Mouse (Mus musculus) liver, embryonic 14.5 days (tissue): ENCODE measurements at regions not wholly inside any gene's neighbourhood (a gene's known extent, or its start where the extent isn't known, plus 50 kb on each side); places are given as distances from the start of the nearest gene placed in this dataset.

Source experiments
- ATAC-seq: fragments of 200-750 bp; cut with Nextera tagmentation; 2 replicates; pipeline ENCODE4 v1.8.0; 2017; ENCODE audit warnings: moderate number of reproducible peaks, mild to moderate bottlenecking, moderate library complexity; ENCODE audit not compliant: insufficient read depth
- DNase-seq, 3 experiments: peaks; one replicate each; pipeline ENCODE4 v3.0.0-alpha.2; 2012 to 2013; ENCODE audit warnings: low read depth in 3 of 3, low spot score in 3 of 3
- H3K27ac ChIP-seq: fragments of 300-500 bp; sonication (generic); 2 replicates; pipeline ENCODE4 v1.5.1; 2014; ENCODE audit warnings: moderate library complexity, mild to moderate bottlenecking, control low read depth, inconsistent platforms
- H3K27me3 ChIP-seq: fragments of 300-500 bp; sonication (generic); 2 replicates; pipeline ENCODE4 v1.6.1; 2014; ENCODE audit warnings: mild to moderate bottlenecking, low read length, moderate library complexity; ENCODE audit not compliant: control insufficient read depth, insufficient read depth
- H3K36me3 ChIP-seq: fragments of 300-500 bp; sonication (generic); replicated peaks from 2 replicates; pipeline ENCODE4 v1.6.1; 2014; ENCODE audit warnings: low read depth; ENCODE audit not compliant: control insufficient read depth, insufficient read depth
- H3K4me1 ChIP-seq, 2 experiments: fragments of 200-500 bp in 1 of 2; fragments of 300-500 bp in 1 of 2; sonication (generic) in 1 of 2; replicated peaks; 2 replicates each; pipeline ENCODE4 v1.6.1; 2012 to 2014; ENCODE audit warnings: antibody characterized with exemption in 1 of 2, inconsistent platforms in 1 of 2, low read length in 1 of 2; ENCODE audit not compliant: control insufficient read depth in 2 of 2, insufficient read depth in 2 of 2
- H3K4me2 ChIP-seq: fragments of 300-500 bp; sonication (generic); 2 replicates; pipeline ENCODE4 v1.6.1; 2014; ENCODE audit warnings: low read depth, mild to moderate bottlenecking, control low read depth, moderate library complexity
- H3K4me3 ChIP-seq, 2 experiments: fragments of 200-500 bp in 1 of 2; fragments of 300-500 bp in 1 of 2; sonication (generic) in 1 of 2; 2 replicates each; pipeline ENCODE4 v1.5.1; 2012 to 2014; ENCODE audit warnings: low read depth in 2 of 2, low read length in 2 of 2, mild to moderate bottlenecking in 2 of 2, control low read depth in 1 of 2, inconsistent platforms in 1 of 2, moderate library complexity in 1 of 2; ENCODE audit not compliant: insufficient read depth in 1 of 2
- H3K9ac ChIP-seq: fragments of 300-500 bp; sonication (generic); replicated peaks from 2 replicates; pipeline ENCODE4 v1.6.1; 2014; ENCODE audit warnings: mild to moderate bottlenecking, control low read depth, moderate library complexity
- H3K9me3 ChIP-seq: fragments of 300-500 bp; sonication (generic); 2 replicates; pipeline ENCODE4 v1.6.1; 2016; ENCODE audit warnings: low read length, mixed read lengths; ENCODE audit not compliant: control insufficient read depth
- CTCF ChIP-seq: IDR thresholded peaks from 2 replicates; pipeline ENCODE4 v1.5.1; 2016; ENCODE audit warnings: antibody characterized with exemption, low read depth, control low read depth
- EP300 ChIP-seq: IDR thresholded peaks from 2 replicates; pipeline ENCODE4 v1.6.1; 2016; ENCODE audit warnings: antibody characterized with exemption, low read depth
- WGBS: fragments of 180-500 bp; shearing (Covaris S2); extraction: QIAGEN DNeasy Blood & Tissue Kit; methylation state at CpG from one replicate; pipeline ENCODE4 v1.1.7; 2014; ENCODE audit not compliant: insufficient replicate concordance; 5-methylcytosine and 5-hydroxymethylcytosine counted together

DNA sequence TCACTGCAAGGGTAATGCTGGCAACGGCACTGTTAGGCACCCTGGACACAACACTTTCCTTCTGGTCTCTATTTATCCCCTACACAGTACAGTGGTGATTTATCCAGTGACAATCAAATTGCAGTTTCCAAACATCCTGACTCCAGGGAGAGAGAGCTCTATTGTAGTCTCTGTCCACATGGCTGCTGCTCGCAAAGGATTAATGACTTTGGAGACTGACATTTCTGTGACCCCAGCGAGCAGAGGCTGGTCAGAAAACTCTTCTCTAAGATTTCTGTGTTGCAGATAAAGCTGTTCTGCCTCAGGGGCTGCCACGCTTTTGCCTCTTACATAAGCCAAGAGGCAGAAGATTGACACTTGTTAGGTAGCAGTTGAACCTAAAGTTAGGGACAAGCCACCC is 83.6 kb upstream of the Nck2 start:
- Histone ChIP-seq H3K4me3 (no peak overlapping the region), H3K9me3 (no peaks in the 10 kb centered on the region), H3K4me1 (peaks cover 0 to 3% of the 10 kb centered on the region in 2 experiments; a peak in 1 of 4 replicates), H3K4me2 (no peak overlapping the region), H3K27me3 (no peaks in the 10 kb centered on the region), H3K9ac (no peak overlapping the region), H3K36me3 (no peaks in the 10 kb centered on the region), H3K27ac (no peak overlapping the region)
- 28% methylated on average over 4 of the region's 4 CpGs for WGBS
- TF ChIP-seq EP300: no peak
- no peak for TF ChIP-seq CTCF
- DNase-seq (no peak), ATAC-seq (no peak)

DNA sequence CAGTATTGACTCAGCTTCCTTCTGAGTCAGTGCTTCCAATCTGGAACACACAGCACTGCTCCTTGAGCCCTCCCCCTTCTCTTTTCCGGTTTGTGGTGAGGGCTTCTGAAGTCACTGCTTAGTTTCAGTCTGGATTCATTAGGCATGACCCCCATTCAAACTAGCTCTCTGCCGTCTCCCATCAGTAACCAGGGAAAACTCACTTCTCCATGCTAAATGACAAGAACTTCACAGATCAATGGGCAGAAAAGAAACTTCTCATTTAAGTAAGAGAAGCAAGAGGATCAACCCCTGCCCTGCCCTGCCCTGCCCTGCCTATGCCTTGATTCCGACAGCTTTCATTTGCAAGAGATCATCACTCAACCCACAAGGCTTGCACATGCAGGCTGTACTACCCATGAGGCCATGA is 82.9 kb upstream of the Nck2 start:
- no peaks in the 10 kb centered on the region for H3K36me3 ChIP-seq
- H3K9me3 ChIP-seq: no peaks in the 10 kb centered on the region
- no peak overlapping the region for H3K4me2 ChIP-seq
- DNase-seq: no peak
- H3K27me3 ChIP-seq: no peaks in the 10 kb centered on the region
- no peak overlapping the region for H3K4me3 ChIP-seq
- TF ChIP-seq CTCF (no peak), EP300 (no peak)
- peaks cover 0 to 3% of the 10 kb centered on the region in 2 experiments; a peak in 1 of 4 replicates for H3K4me1 ChIP-seq
- no peak for ATAC-seq
- no peak overlapping the region for H3K9ac ChIP-seq
- 17% methylated on average over 3 of the region's 3 CpGs for WGBS
- H3K27ac ChIP-seq: no peak overlapping the region

DNA sequence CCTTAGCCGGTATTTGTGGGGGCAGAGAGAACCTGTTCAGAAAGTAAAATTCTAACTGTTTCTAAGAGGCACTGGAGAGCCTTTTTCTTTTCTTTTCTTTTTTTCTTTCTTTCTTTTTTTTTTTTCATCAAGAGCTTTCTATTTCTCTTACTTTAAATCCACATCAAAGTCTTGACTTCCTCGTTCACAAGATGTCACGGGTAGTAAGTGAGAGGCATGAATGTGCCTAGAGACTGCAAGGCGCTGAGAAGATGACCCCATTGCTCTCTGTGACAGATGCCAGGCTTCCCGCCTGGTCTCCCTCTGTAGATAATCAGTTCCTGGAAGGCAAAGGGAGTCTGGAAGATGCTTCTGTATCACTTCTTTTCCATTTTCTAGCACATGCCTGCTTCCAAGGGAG is 82.2 kb upstream of the Nck2 start:
- H3K27ac ChIP-seq: no peak overlapping the region
- H3K9me3 ChIP-seq: no peaks in the 10 kb centered on the region
- no peak for DNase-seq
- no peak for ATAC-seq
- no peak overlapping the region for H3K9ac ChIP-seq
- H3K4me1 ChIP-seq: peaks cover 0 to 5% of the 10 kb centered on the region in 2 experiments; a peak in 1 of 4 replicates
- no peak overlapping the region for H3K4me3 ChIP-seq
- H3K4me2 ChIP-seq: no peak overlapping the region
- WGBS: 43% methylated on average over 5 of the region's 5 CpGs
- no peaks in the 10 kb centered on the region for H3K36me3 ChIP-seq
- H3K27me3 ChIP-seq: no peaks in the 10 kb centered on the region
- no peak for TF ChIP-seq CTCF
- TF ChIP-seq EP300: no peak

DNA sequence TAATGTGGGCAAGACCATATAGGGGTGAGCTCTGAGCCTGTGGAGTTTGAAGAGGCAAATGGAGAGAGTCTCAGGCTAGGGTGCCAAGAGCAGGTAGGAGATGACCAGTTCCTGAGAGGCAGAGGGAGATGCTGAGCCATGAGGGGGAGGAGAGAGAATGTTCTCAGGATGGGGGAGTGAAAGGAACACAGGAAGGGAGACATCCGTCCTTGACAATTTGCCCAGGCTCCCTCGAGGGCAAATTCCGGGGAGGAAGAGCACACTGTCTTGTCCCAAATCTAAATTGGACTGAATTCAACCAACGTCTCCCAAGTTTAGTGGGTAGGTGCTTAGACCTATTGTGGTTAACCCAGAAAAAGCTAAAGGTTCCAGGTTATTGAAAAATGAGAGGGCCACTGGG is 81.2 kb upstream of the Nck2 start:
- H3K27me3 ChIP-seq: no peaks in the 10 kb centered on the region
- no peak for ATAC-seq
- H3K9me3 ChIP-seq: no peaks in the 10 kb centered on the region
- no peak overlapping the region for H3K4me3 ChIP-seq
- H3K4me2 ChIP-seq: no peak overlapping the region
- H3K27ac ChIP-seq: no peak overlapping the region
- H3K4me1 ChIP-seq: peaks cover 0 to 5% of the 10 kb centered on the region in 2 experiments; a peak in 1 of 4 replicates
- 55% methylated on average over 4 of the region's 4 CpGs for WGBS
- no peaks in the 10 kb centered on the region for H3K36me3 ChIP-seq
- TF ChIP-seq EP300 (no peak), CTCF (no peak)
- no peak for DNase-seq
- no peak overlapping the region for H3K9ac ChIP-seq

DNA sequence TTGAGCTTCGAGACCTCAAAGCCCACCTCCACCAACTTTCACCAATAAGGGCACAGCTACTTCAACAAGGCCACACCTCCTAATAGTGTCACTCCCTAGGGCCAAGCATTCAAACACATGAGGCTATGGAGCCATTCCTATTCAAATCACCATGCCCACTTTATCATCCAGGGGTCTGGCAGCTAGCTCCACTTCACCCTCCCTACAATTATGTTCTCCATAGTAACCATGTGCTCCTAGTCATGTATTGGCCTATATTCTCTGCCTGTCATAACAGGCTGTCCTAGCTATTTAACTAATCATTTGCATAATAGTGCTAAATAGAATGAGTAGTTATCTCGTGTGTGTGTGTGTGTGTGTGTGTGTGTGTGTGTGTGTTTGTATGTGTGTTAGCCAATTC is 77.9 kb upstream of the Nck2 start:
- WGBS: 55% methylated on average over 2 of the region's 2 CpGs
- no peaks in the 10 kb centered on the region for H3K27me3 ChIP-seq
- TF ChIP-seq CTCF: no peak
- TF ChIP-seq EP300: no peak
- peaks cover 0 to 5% of the 10 kb centered on the region in 2 experiments; a peak in 2 of 4 replicates for H3K4me1 ChIP-seq
- no peaks in the 10 kb centered on the region for H3K36me3 ChIP-seq
- no peak overlapping the region for H3K27ac ChIP-seq
- ATAC-seq (no peak), DNase-seq (no peak)
- H3K4me2 ChIP-seq: no peak overlapping the region
- no peak overlapping the region for H3K4me3 ChIP-seq
- H3K9ac ChIP-seq: no peak overlapping the region
- no peaks in the 10 kb centered on the region for H3K9me3 ChIP-seq
